Mouse (Mus musculus) CH12F3 (cell line): ENCODE results near the gene Mn1.

Experiments
- in situ Hi-C: fragments of 300-500 bp; cut with MboI; formaldehyde crosslinking; loops from 2 replicates; pipeline ENCODE4 v1.14.3; 2020; ENCODE audit warnings: low sequenced_read_pairs

The Mn1 gene

GRCm38 (mm10) chr5:111416591-111417374 lies at the start of gene Mn1:
TSS of gene Mn1 (plus strand) at chr5:111417362.
- in situ Hi-C loops = loop anchor here (25.0 kb wide), 2 partner anchors 271 to 746 kb away; no protein-coding TSS in a partner anchor

- in situ Hi-C loops = no loop called here
These were observed 49.1 kb upstream of the Mn1 start for GRCm38 (mm10) chr5:111367937-111368517.

GRCm38 (mm10) chr5:111368576-111368975 lies 48.6 kb upstream of the Mn1 start:
- in situ Hi-C loops = no loop called here

GRCm38 (mm10) chr5:111375616-111376015 lies 41.5 kb upstream of the Mn1 start:
- in situ Hi-C loops = no loop called here

GRCm38 (mm10) chr5:111376276-111377020 lies 40.7 kb upstream of the Mn1 start:
- in situ Hi-C loops = no loop called here

GRCm38 (mm10) chr5:111378126-111378993 lies 38.8 kb upstream of the Mn1 start:
- in situ Hi-C loops = no loop called here

- in situ Hi-C loops = no loop called here
These were observed 33.8 kb upstream of the Mn1 start for GRCm38 (mm10) chr5:111383335-111383734.

- in situ Hi-C loops = no loop called here
These were observed 26.3 kb upstream of the Mn1 start for GRCm38 (mm10) chr5:111390911-111391310.

GRCm38 (mm10) chr5:111391485-111391884 lies 25.7 kb upstream of the Mn1 start:
- in situ Hi-C loops = no loop called here

- in situ Hi-C loops = no loop called here
These were observed 23.6 kb upstream of the Mn1 start for GRCm38 (mm10) chr5:111393346-111394197.

GRCm38 (mm10) chr5:111394198-111395053 lies 22.7 kb upstream of the Mn1 start:
- in situ Hi-C loops = no loop called here

GRCm38 (mm10) chr5:111395771-111396170 lies 21.4 kb upstream of the Mn1 start:
- in situ Hi-C loops = no loop called here

- in situ Hi-C loops = no loop called here
These were observed 21.0 kb upstream of the Mn1 start for GRCm38 (mm10) chr5:111396199-111396598.

- in situ Hi-C loops = no loop called here
These were observed 18.7 kb upstream of the Mn1 start for GRCm38 (mm10) chr5:111398471-111398870.

- in situ Hi-C loops = no loop called here
These were observed 17.9 kb upstream of the Mn1 start for GRCm38 (mm10) chr5:111399271-111399670.

- in situ Hi-C loops = loop anchor here (25.0 kb wide), 2 partner anchors 285 to 760 kb away; no protein-coding TSS in a partner anchor
These were observed 15.1 kb upstream of the Mn1 start for GRCm38 (mm10) chr5:111401879-111402650.

GRCm38 (mm10) chr5:111402651-111402996 lies 14.5 kb upstream of the Mn1 start:
- in situ Hi-C loops = loop anchor here (25.0 kb wide), 2 partner anchors 285 to 760 kb away; no protein-coding TSS in a partner anchor

- in situ Hi-C loops = loop anchor here (25.0 kb wide), 2 partner anchors 283 to 758 kb away; no protein-coding TSS in a partner anchor
These were observed 12.4 kb upstream of the Mn1 start for GRCm38 (mm10) chr5:111404721-111405120.
